Mouse (Mus musculus): ENCODE measurements around the gene Ankrd35. TPM values are rescaled to one million over a fixed set of nuclear protein-coding genes. Genes with fewer than 3 reads are reported as not detected.

The Ankrd35 gene
- polyA plus RNA-seq (2012; rRNA removed), result 0.32 and 0.43 TPM in 2 replicates

DNA sequence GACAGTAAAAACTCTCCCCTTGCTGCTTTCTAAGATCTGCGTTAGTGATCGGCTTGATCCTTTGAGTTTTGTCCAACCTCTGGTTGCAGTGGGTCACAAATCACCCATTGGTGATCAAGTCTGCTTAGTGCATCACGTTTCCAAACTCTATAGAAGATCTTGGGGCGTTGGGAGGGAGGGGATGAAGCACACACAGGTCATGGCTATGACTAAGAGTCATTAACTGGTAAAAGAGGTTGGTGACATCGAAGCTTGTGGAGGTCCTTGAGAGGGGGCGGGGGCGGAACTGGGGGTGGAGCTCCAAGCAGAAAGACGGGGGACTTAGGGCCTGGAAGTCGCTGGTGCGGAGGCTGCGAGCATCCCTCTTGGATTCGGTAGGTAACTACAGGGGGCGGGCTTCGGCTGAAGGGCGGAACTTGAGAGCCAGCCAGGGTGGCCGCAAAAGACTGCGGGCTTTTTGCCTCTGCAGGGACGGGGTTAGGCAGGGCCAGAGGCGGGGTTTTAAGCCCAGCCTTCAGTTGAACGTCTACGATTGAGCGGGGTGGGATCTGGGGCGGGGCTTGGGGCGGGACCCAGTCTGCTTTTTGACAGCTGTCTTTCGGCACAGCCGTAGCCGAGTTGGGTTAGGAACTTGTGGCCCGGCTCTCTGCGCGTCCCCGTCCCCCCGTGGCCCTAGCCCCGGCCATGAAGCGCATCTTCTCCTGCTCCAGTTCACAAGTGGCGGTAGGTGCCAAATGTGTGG lies at the start of gene Ankrd35:
TSS of gene Ankrd35 (plus strand) at position 405 of the 742 bp plus-strand sequence.

GRCm38 (mm10) chr3:96629729-96630600 lies 40.0 kb upstream of the Ankrd35 start, which contains the start of gene Rbm8a:
Rbm8a (plus strand) TSS chr3:96629933.

DNA sequence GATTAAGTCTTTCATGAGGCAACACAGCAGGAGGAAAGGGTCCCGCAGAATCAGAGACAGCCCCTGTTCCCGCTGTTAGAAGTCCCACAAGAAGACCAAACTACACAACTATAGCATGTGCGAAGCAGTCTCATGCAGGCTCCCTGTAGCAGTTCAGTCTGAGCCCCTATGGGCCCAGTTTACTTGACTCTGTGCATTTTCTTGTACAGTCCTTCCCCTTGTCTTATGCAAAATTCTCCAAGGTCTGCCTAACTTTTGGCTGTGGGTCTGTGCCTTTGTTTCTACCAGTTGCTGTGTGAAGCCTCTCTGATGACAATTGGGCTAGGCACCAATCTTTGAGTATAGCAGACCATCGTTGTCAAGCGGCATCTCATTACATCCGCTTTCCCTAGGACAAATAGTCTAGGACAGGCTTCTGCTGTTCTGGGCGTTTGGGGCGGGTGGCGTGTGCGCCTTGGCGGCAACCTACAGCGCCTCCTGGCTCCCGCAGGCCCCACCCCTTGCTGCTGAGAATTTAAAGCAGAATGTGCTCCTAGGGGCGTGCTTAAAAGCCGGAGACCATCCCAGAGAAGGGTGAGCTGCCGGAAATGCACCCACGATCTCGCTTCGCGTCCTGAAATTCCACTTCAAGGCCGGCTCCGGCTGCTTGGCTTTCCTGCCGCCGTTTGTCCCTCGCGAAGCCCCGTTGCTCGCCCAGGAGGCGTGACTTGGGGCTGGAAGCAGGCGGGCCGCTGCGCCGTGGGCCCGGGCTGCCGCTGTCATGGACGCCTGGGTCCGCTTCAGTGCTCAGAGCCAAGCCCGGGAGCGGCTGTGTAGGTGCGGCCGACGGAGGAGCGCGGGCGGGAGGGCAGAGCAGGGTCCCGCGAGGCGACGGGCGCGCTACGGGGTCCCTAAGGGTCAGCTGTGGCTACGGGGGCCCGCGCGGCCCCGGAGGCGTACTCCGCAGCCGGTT lies 34.7 kb upstream of the Ankrd35 start, which contains the start of the genes Pex11b and Gm42957:
TSS of gene Pex11b (plus strand) at position 449 of the 952 bp plus-strand sequence.
TSS of gene Gm42957 (plus strand) at position 547 of the 952 bp plus-strand sequence.

DNA sequence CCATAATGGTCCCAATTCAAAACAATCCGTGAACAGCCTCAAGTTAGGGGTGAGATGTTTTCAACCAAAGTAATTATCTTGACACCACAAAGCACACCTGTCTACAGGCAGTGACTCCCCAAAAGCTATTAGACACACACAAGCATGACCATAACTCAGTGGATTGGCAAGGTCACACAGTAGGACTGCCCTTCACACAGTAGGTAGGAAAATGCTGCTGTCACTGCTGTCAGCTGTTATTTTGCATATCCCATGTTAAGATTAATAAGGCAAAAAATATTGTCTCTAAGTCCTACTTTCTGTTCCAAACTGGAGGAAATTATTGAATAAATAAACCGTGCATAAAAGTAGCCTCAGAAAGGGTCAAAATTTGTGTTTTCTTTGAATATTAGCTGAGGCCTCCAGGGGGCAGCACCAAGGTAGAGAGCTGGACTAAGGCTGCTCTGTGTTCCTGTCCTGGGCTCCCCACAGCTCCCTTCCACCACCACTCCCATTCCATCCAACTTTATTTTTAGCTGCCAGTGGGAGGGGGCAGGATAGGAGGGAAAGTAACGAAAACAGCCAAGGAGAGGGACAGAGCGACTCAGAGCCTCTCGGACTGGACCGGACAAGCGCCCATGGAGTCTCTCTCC lies 24.8 kb upstream of the Ankrd35 start, which contains the start of gene Itga10:
TSS of gene Itga10 (plus strand) at position 567 of the 632 bp plus-strand sequence.

GRCm38 (mm10) chr3:96696198-96696765 lies 26.4 kb downstream of the Ankrd35 start, which contains the start of gene Pias3:
Pias3 (plus strand) TSS chr3:96696384.

GRCm38 (mm10) chr3:96707903-96708683 lies 38.2 kb downstream of the Ankrd35 start, which contains the start of gene Nudt17:
Nudt17 (minus strand) TSS chr3:96708562.

DNA sequence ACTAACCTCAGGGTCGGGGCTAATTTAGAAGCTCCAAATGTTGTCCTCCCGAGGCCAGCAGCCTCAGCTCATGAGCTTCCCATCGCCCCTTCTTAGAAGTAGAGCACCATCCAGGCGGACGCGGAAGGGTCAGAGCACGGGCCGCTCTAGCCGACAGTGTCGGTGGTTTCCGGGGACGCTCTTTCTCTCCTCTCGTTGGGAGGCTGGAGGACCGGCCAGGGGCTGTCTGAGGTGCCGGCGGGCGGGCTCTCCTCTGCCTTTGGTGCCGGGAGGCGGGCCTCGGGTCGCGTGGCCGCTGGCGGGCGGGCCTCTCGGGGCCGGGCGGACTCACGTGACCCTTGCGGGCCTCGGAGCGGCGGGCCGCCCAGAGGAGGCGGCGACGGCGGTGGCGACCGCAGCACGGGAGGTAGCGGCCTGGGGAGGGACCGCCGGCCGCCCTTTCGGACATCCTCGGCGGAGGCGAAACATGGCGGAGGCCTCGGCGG lies 57.5 kb downstream of the Ankrd35 start, which contains the start of the genes Polr3c and Rnf115:
TSS of gene Polr3c (minus strand) at position 286 of the 485 bp plus-strand sequence.
TSS of gene Rnf115 (plus strand) at position 322 of the 485 bp plus-strand sequence.

Other genes starting within 250 kb of the Ankrd35 start
- gene BC107364, start 217.8 kb upstream of the Ankrd35 start, polyA plus RNA-seq (2012; rRNA removed), result 0.02 and 0.05 TPM in 2 replicates
- gene Hfe2, start 145.0 kb upstream of the Ankrd35 start, polyA plus RNA-seq (2012; rRNA removed), result 3.9 and 4.2 TPM in 2 replicates
- gene Txnip, start 112.2 kb upstream of the Ankrd35 start, polyA plus RNA-seq (2012; rRNA removed), result 33.6 and 47.5 TPM in 2 replicates
- gene Gm16253, start 93.1 kb upstream of the Ankrd35 start, polyA plus RNA-seq (2012; rRNA removed), result not detected in 2 replicates
- 12.0 and 14.4 TPM in 2 replicates for gene Polr3gl, start 76.0 kb upstream of the Ankrd35 start, polyA plus RNA-seq (2012; rRNA removed)
- 0.03 TPM in 2 replicates for gene Ankrd34a, start 73.5 kb upstream of the Ankrd35 start, polyA plus RNA-seq (2012; rRNA removed)
- gene Lix1l, start 69.0 kb upstream of the Ankrd35 start, polyA plus RNA-seq (2012; rRNA removed), result 3.0 TPM in 2 replicates
- gene Rbm8a, start 40.2 kb upstream of the Ankrd35 start, polyA plus RNA-seq (2012; rRNA removed), result 25.0 and 29.0 TPM in 2 replicates
- gene Pex11b, start 34.8 kb upstream of the Ankrd35 start, polyA plus RNA-seq (2012; rRNA removed), result 9.9 and 11.7 TPM in 2 replicates
- 0.03 TPM in 2 replicates for gene Gm42957, start 34.7 kb upstream of the Ankrd35 start, polyA plus RNA-seq (2012; rRNA removed)
- gene Itga10, start 24.5 kb upstream of the Ankrd35 start, polyA plus RNA-seq (2012; rRNA removed), result 0.43 and 0.45 TPM in 2 replicates
- 4.6 and 5.6 TPM in 2 replicates for gene Pias3, start 26.3 kb downstream of the Ankrd35 start, polyA plus RNA-seq (2012; rRNA removed)
- 0.45 and 0.60 TPM in 2 replicates for gene Nudt17, start 38.4 kb downstream of the Ankrd35 start, polyA plus RNA-seq (2012; rRNA removed)
- gene Polr3c, start 57.5 kb downstream of the Ankrd35 start, polyA plus RNA-seq (2012; rRNA removed), result 20.9 and 23.9 TPM in 2 replicates
- gene Rnf115, start 57.5 kb downstream of the Ankrd35 start, polyA plus RNA-seq (2012; rRNA removed), result 11.8 and 14.6 TPM in 2 replicates
- gene Pdzk1, start 159.2 kb downstream of the Ankrd35 start, polyA plus RNA-seq (2012; rRNA removed), result 6.7 and 6.9 TPM in 2 replicates
- gene Cd160, start 159.2 kb downstream of the Ankrd35 start, polyA plus RNA-seq (2012; rRNA removed), result 0.05 and 0.19 TPM in 2 replicates
- gene Gja5, start 234.6 kb downstream of the Ankrd35 start, polyA plus RNA-seq (2012; rRNA removed), result 1.5 and 1.9 TPM in 2 replicates
- 4.8 and 5.7 TPM in 2 replicates for gene Gpr89, start 235.2 kb downstream of the Ankrd35 start, polyA plus RNA-seq (2012; rRNA removed)

All from liver, embryonic 14 days (tissue).